Mouse (Mus musculus): ENCODE results near the gene Fam8a1. TPM values are rescaled to one million over a fixed set of nuclear protein-coding genes. Genes with fewer than 3 reads are reported as not detected.

Fam8a1 gene
- total RNA-seq, 2 experiments from 2014 or later = 84.7 to 86.4 TPM

Other genes starting within 250 kb of the Fam8a1 start
- gene Cap2, start 167.7 kb upstream of the Fam8a1 start, total RNA-seq (2021) = 100 to 1,000 TPM; 222 to 231 TPM
- gene Nup153, start 58.4 kb downstream of the Fam8a1 start, total RNA-seq (2021) = 10 to 100 TPM; 57.5 to 58.6 TPM

Data from layer of hippocampus, adult 18-20 months (tissue).